Mouse (Mus musculus): Measurements from ENCODE around the gene Robo2. TPM values are rescaled to one million over a fixed set of nuclear protein-coding genes. Genes with fewer than 3 reads are reported as not detected.

The Robo2 gene
- 6.6 and 9.1 TPM in 2 replicates for polyA plus RNA-seq (2012; rRNA removed)

- peak; percentile 28 for DNase-seq (ENCODE audit: low spot score)
Observed at GRCm38 (mm10) chr16:74411481-74412251, at the start of gene Robo2. Gene Robo2 (minus strand): TSS chr16:74411825.

- DNase-seq (ENCODE audit: low spot score), result no peak
Observed at GRCm38 (mm10) chr16:74458138-74458537, 46.5 kb upstream of the Robo2 start.

GRCm38 (mm10) chr16:74457736-74458135 is 46.1 kb upstream of the Robo2 start:
- DNase-seq (ENCODE audit: low spot score), result no peak

GRCm38 (mm10) chr16:74456808-74457470 is 45.3 kb upstream of the Robo2 start:
- DNase-seq (ENCODE audit: low spot score), result no peak

GRCm38 (mm10) chr16:74455179-74455578 is 43.6 kb upstream of the Robo2 start:
- DNase-seq (ENCODE audit: low spot score), result no peak

- DNase-seq (ENCODE audit: low spot score), result no peak
Observed at GRCm38 (mm10) chr16:74448025-74448424, 36.4 kb upstream of the Robo2 start.

GRCm38 (mm10) chr16:74427071-74427470 is 15.4 kb upstream of the Robo2 start:
- no peak for DNase-seq (ENCODE audit: low spot score)

GRCm38 (mm10) chr16:74420324-74420723 is 8.7 kb upstream of the Robo2 start:
- DNase-seq (ENCODE audit: low spot score), result no peak

- peak; percentile 27 for DNase-seq (ENCODE audit: low spot score)
Observed at GRCm38 (mm10) chr16:74412471-74413291, 1.1 kb upstream of the Robo2 start.

- DNase-seq (ENCODE audit: low spot score), result no peak
Observed at GRCm38 (mm10) chr16:74411021-74411420, 604 bp downstream of the Robo2 start.

- DNase-seq (ENCODE audit: low spot score), result no peak
Observed at GRCm38 (mm10) chr16:74410125-74410524, 1.5 kb downstream of the Robo2 start.

- DNase-seq (ENCODE audit: low spot score), result no peak
Observed at GRCm38 (mm10) chr16:74409548-74409947, 2.1 kb downstream of the Robo2 start.

GRCm38 (mm10) chr16:74408566-74408965 is 3.1 kb downstream of the Robo2 start:
- no peak for DNase-seq (ENCODE audit: low spot score)

GRCm38 (mm10) chr16:74397291-74397690 is 14.3 kb downstream of the Robo2 start:
- DNase-seq (ENCODE audit: low spot score), result no peak

- DNase-seq (ENCODE audit: low spot score), result no peak
Observed at GRCm38 (mm10) chr16:74395678-74396077, 15.9 kb downstream of the Robo2 start.

- DNase-seq (ENCODE audit: low spot score), result no peak
Observed at GRCm38 (mm10) chr16:74379458-74379857, 32.2 kb downstream of the Robo2 start.

- DNase-seq (ENCODE audit: low spot score), result no peak
Observed at GRCm38 (mm10) chr16:74375342-74375940, 36.2 kb downstream of the Robo2 start.

GRCm38 (mm10) chr16:74374540-74374939 is 37.1 kb downstream of the Robo2 start:
- no peak for DNase-seq (ENCODE audit: low spot score)

GRCm38 (mm10) chr16:74373407-74373806 is 38.2 kb downstream of the Robo2 start:
- no peak for DNase-seq (ENCODE audit: low spot score)

- no peak for DNase-seq (ENCODE audit: low spot score)
Observed at GRCm38 (mm10) chr16:74372876-74373275, 38.7 kb downstream of the Robo2 start.

- no peak for DNase-seq (ENCODE audit: low spot score)
Observed at GRCm38 (mm10) chr16:74348437-74348836, 63.2 kb downstream of the Robo2 start.

Measured in urinary bladder, adult 2 months (tissue).